Mouse (Mus musculus) C2C12 (cell line): ENCODE data around the gene Cnnm3.

Experiments
- CEBPB ChIP-seq: IDR thresholded peaks from one replicate; pipeline ENCODE4 v1.6.1; 2011; ENCODE audit warnings: low read depth, mild to moderate bottlenecking, control low read depth, moderate library complexity
- CTCF ChIP-seq: IDR thresholded peaks from one replicate; pipeline ENCODE4 v1.5.1; 2011; ENCODE audit not compliant: control insufficient read depth, insufficient read depth, insufficient read length
- FOSL1 ChIP-seq: IDR thresholded peaks from one replicate; pipeline ENCODE4 v1.8.0; 2011; ENCODE audit warnings: mild to moderate bottlenecking, low read length; ENCODE audit not compliant: poor library complexity, insufficient read depth, severe bottlenecking
- MAX ChIP-seq: IDR thresholded peaks from one replicate; pipeline ENCODE4 v1.6.1; 2011; ENCODE audit warnings: mild to moderate bottlenecking, control low read depth
- MYOD1 ChIP-seq: IDR thresholded peaks from one replicate; pipeline ENCODE4 v1.6.1; 2011; ENCODE audit warnings: low read depth; ENCODE audit not compliant: control insufficient read depth, insufficient read length
- MYOG ChIP-seq: IDR thresholded peaks from one replicate; pipeline ENCODE4 v1.6.1; 2011; ENCODE audit not compliant: control insufficient read depth, insufficient read length; ENCODE audit errors: extremely low read depth
- USF1 ChIP-seq: IDR thresholded peaks from one replicate; pipeline ENCODE4 v1.6.1; 2011; ENCODE audit warnings: low read depth, mild to moderate bottlenecking, control low read depth, moderate library complexity

GRCm38 (mm10) chr1:36550075-36550863, 38.6 kb downstream of the Cnnm3 start:
- TF ChIP-seq CTCF: no peak
- TF ChIP-seq MYOD1: no peak
- TF ChIP-seq MAX: no peak
- TF ChIP-seq MYOG: no peak
- no peak for TF ChIP-seq USF1
- no peak for TF ChIP-seq FOSL1
- TF ChIP-seq CEBPB: no peak
